In the genomic region with DNA sequence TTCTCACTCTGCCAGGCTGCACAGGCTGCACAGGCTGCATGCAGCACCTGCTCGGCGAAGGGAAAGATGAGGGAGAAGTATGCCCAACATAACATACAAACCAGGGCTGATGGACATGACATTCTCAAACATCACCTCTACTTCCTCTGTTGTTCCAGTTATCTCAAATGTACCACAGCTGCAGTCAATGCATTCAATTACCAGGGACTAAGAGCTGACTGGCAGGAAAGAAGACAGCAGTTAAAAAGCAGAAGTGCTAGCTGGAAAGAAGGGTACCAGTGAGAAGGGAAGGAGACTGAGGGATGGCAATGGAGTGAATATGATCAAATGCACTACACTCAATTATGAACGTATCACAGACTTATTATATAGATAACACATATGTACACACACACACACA, we compare ENCODE assay signal across 20 mouse cellular contexts.
"Had no signal": no experiment of that assay in that cellular context is flagged by ENCODE, and none has a peak within 500 bp of the region (broad histone marks: within the 10 kb centered on the region; RNA-seq: fewer than 3 reads in every experiment).

No protein-coding gene starts in this region.

- H3K4me3 ChIP-seq: limb, embryonic 10.5 days; limb, embryonic 13.5 days; liver, embryonic 13.5 days had no signal

- DNase-seq: kidney, adult 18-20 months; kidney, adult 9 months; kidney, postnatal 14 days; kidney, postnatal 4 days; liver; liver, embryonic 13.5 days; lung, adult 2 months; lung, postnatal 14 days; lung, postnatal 4 days; midbrain, embryonic 14.5 days; right cerebral cortex, adult 18-20 months; right cerebral cortex, postnatal 14 days; right cerebral cortex, postnatal 4 days; thymus, adult 2 months; thymus, postnatal 14 days; thymus, postnatal 4 days had no signal

- H3K4me2 ChIP-seq: limb, embryonic 13.5 days; liver, embryonic 13.5 days; midbrain, embryonic 11.5 days had no signal

- H3K36me3 ChIP-seq: liver, embryonic 13.5 days had no signal

- H3K27ac ChIP-seq: limb, embryonic 10.5 days; limb, embryonic 13.5 days; liver, embryonic 13.5 days; stomach, postnatal 0 days had no signal

- H3K9me3 ChIP-seq: limb, embryonic 10.5 days; limb, embryonic 13.5 days; liver, embryonic 13.5 days had no signal

- H3K27me3 ChIP-seq: limb, embryonic 13.5 days; liver, embryonic 13.5 days had no signal

- H3K9ac ChIP-seq: limb, embryonic 13.5 days; liver, embryonic 13.5 days had no signal
